Mouse (Mus musculus) ES-E14 (cell line): ENCODE measurements around the gene L3mbtl1. TPM values are rescaled to one million over a fixed set of nuclear protein-coding genes. Genes with fewer than 3 reads are reported as not detected.

Source experiments
- DNase-seq: peaks from one replicate; pipeline ENCODE4 v3.0.0-alpha.2; 2013; ENCODE audit warnings: low read depth, low spot score
- H3K27ac ChIP-seq: 2 replicates; pipeline ENCODE4 v1.5.1; 2012; ENCODE audit warnings: low read depth, mild to moderate bottlenecking, low read length, moderate library complexity, mixed read lengths; ENCODE audit not compliant: poor library complexity, insufficient read depth, severe bottlenecking
- H3K36me3 ChIP-seq: 2 replicates; pipeline ENCODE4 v1.6.1; 2012; ENCODE audit warnings: mild to moderate bottlenecking, low read length, moderate library complexity, mixed read lengths; ENCODE audit not compliant: control insufficient read depth, poor library complexity, insufficient read depth, severe bottlenecking
- H3K4me1 ChIP-seq, 2 experiments: fragments of 150-350 bp in 1 of 2; sonication (generic) in 1 of 2; 2 replicates each; pipeline ENCODE4 v1.6.1; 2012; ENCODE audit warnings: low read length in 2 of 2, mild to moderate bottlenecking in 1 of 2, mixed read lengths in 1 of 2; ENCODE audit not compliant: control insufficient read depth in 2 of 2, insufficient read depth in 2 of 2, poor library complexity in 1 of 2
- H3K4me3 ChIP-seq, 2 experiments: fragments of 150-350 bp in 1 of 2; sonication (generic) in 1 of 2; 2 replicates each; pipeline ENCODE4 v1.5.1; 2012; ENCODE audit warnings: low read length in 2 of 2, low read depth in 1 of 2, mild to moderate bottlenecking in 1 of 2, mixed read lengths in 1 of 2; ENCODE audit not compliant: insufficient read depth in 1 of 2, poor library complexity in 1 of 2, severe bottlenecking in 1 of 2
- H3K9ac ChIP-seq: 2 replicates; pipeline ENCODE4 v1.6.1; 2012; ENCODE audit warnings: low read depth, mild to moderate bottlenecking, low read length, mixed read lengths; ENCODE audit not compliant: poor library complexity, insufficient read depth, severe bottlenecking
- H3K9me3 ChIP-seq: fragments of 150-350 bp; sonication (generic); 2 replicates; pipeline ENCODE4 v1.6.1; 2012; ENCODE audit warnings: low read depth, mild to moderate bottlenecking, low read length; ENCODE audit not compliant: control insufficient read depth, insufficient read depth
- CHD2 ChIP-seq: IDR thresholded peaks from 2 replicates; pipeline ENCODE4 v1.6.1; 2014; ENCODE audit warnings: mild to moderate bottlenecking, low read depth, low read length, inconsistent platforms
- HCFC1 ChIP-seq: IDR thresholded peaks from 2 replicates; pipeline ENCODE4 v1.6.1; 2012; ENCODE audit warnings: low read length, inconsistent platforms, borderline replicate concordance; ENCODE audit not compliant: insufficient read depth
- MAFK ChIP-seq: IDR thresholded peaks from 2 replicates; pipeline ENCODE4 v1.6.1; 2014; ENCODE audit warnings: mild to moderate bottlenecking, low read depth, low read length, inconsistent platforms; ENCODE audit not compliant: insufficient read depth
- ZC3H11A ChIP-seq: IDR thresholded peaks from 2 replicates; pipeline ENCODE4 v1.6.1; 2012; ENCODE audit warnings: low read depth, mild to moderate bottlenecking, inconsistent platforms, low read length, borderline replicate concordance
- ZNF384 ChIP-seq: IDR thresholded peaks from 2 replicates; pipeline ENCODE4 v1.6.1; 2012; ENCODE audit warnings: low read depth, low read length, inconsistent platforms
- in situ Hi-C, 2 experiments: fragments of 600-800 bp; cut with MboI; formaldehyde crosslinking; loops; one replicate each; pipeline ENCODE4 v1.15.1; 2025; ENCODE audit warnings: low sequenced_read_pairs in 2 of 2, inconsistent platforms in 1 of 2; ENCODE audit not compliant: unreplicated experiment in 2 of 2
- total RNA-seq: library from RNA; depleted of rRNA; stranded (reverse); fragments of 300-350 nt; gene quantifications from 2 replicates; pipeline ENCODE4 v1.2.3, GENCODE M21; 2012

L3mbtl1 gene
- total RNA-seq, 1 experiment: 1.1 TPM

DNA sequence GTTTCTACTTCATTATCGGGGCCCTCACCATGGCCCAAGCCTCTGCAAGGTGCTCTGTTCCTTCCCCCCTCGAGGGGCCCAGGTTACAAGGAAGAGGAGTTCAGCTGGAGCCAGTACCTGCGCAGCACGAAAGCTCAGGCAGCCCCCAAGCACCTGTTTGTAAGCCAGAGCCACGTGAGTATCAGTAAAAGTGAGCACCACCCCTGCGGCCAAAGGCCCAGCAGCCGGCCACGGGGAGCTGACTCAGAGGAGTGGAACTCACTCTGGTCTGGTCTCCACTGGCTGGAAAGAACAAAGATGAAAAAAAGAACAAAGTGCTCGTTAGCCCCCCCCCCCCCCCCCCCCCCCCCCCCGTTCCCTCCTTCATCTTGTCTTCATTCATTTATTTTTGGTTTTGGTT is 18.0 kb downstream of the L3mbtl1 start:
- no peaks in the 10 kb centered on the region for H3K9me3 ChIP-seq
- no peak overlapping the region for H3K9ac ChIP-seq
- in situ Hi-C loops: loop anchor here in 1 of 2 experiments (25.0 kb wide), 1 partner anchor 376 kb away; no protein-coding TSS in a partner anchor
- H3K36me3 ChIP-seq: no peaks in the 10 kb centered on the region
- TF ChIP-seq MAFK (no peak), ZC3H11A (no peak), CHD2 (no peak), HCFC1 (no peak), ZNF384 (no peak)
- H3K4me1 ChIP-seq: no peaks in the 10 kb centered on the region
- no peak overlapping the region for H3K27ac ChIP-seq
- no peak for DNase-seq
- no peak overlapping the region for H3K4me3 ChIP-seq

DNA sequence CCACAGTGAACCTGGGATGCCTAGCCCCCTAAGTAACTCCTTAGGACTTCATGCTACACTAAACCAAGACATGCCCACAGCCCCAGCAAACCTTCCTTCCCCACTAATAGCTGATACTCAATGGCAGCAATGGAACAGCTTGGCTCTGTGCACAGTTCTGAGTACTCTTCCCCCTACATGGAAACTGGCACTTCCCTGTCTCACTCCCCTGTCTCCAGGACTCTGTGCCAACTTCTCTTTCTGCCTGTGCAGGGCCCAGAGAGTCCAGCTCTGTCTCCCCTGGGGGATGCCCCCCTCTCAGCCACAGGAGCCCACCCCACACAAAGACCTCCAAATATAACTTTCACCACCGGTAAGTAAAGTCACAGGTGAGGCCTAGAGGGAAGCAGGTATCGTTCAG is 23.5 kb downstream of the L3mbtl1 start:
- DNase-seq: no peak
- Histone ChIP-seq H3K27ac (no peak overlapping the region), H3K9ac (no peak overlapping the region), H3K9me3 (no peaks in the 10 kb centered on the region), H3K4me1 (no peaks in the 10 kb centered on the region), H3K4me3 (no peak overlapping the region), H3K36me3 (no peaks in the 10 kb centered on the region)
- TF ChIP-seq HCFC1: no peak
- no peak for TF ChIP-seq ZC3H11A
- TF ChIP-seq MAFK: no peak
- TF ChIP-seq ZNF384: no peak
- no peak for TF ChIP-seq CHD2
- in situ Hi-C loops: loop anchor here in 1 of 2 experiments (25.0 kb wide), 1 partner anchor 371 kb away; no protein-coding TSS in a partner anchor

DNA sequence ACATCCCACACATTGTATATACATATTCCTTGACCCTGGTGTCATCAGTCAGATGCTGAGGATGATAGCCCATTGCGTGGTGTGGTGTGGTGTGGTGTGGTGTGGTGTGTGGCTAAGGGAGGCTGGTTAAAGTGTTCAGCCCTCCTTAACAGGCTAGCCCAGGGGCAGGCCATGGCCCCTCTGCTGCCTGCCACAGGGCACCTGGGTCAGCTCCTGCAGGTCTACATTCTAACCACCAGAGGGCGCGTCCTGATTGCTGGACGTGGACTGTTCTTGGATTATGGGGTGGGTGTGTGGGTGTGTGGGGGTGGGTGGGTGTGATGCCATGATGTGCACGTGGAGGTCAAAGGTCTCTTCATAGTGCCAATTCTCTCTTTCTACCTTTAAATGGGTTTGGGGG is 25.1 kb downstream of the L3mbtl1 start:
- no peak overlapping the region for H3K9ac ChIP-seq
- no peaks in the 10 kb centered on the region for H3K4me1 ChIP-seq
- no peak overlapping the region for H3K27ac ChIP-seq
- in situ Hi-C loops: loop anchor here in 1 of 2 experiments (25.0 kb wide), 1 partner anchor 369 kb away; no protein-coding TSS in a partner anchor
- H3K36me3 ChIP-seq: no peaks in the 10 kb centered on the region
- no peak overlapping the region for H3K4me3 ChIP-seq
- H3K9me3 ChIP-seq: no peaks in the 10 kb centered on the region
- DNase-seq: peak; percentile 43
- TF ChIP-seq CHD2 (no peak), ZC3H11A (0 out of 2 replicates have a peak, but pooled peaks have one; percentile 35), ZNF384 (no peak)

- no peak overlapping the region for H3K9ac ChIP-seq
- H3K27ac ChIP-seq: no peak overlapping the region
- TF ChIP-seq ZNF384 (no peak), HCFC1 (no peak), ZC3H11A (no peak), CHD2 (no peak), MAFK (no peak)
- H3K36me3 ChIP-seq: no peaks in the 10 kb centered on the region
- H3K4me3 ChIP-seq: no peak overlapping the region
- in situ Hi-C loops: loop anchor here in 1 of 2 experiments (25.0 kb wide), 1 partner anchor 368 kb away; no protein-coding TSS in a partner anchor
- H3K9me3 ChIP-seq: no peaks in the 10 kb centered on the region
- DNase-seq: no peak
- peaks cover 0 to 4% of the 10 kb centered on the region in 2 experiments; a peak in 1 of 4 replicates for H3K4me1 ChIP-seq
Measured at GRCm38 (mm10) chr2:162969101-162969500, 25.8 kb downstream of the L3mbtl1 start.

GRCm38 (mm10) chr2:162970896-162971295 is 27.6 kb downstream of the L3mbtl1 start:
- H3K36me3 ChIP-seq: no peaks in the 10 kb centered on the region
- no peak overlapping the region for H3K4me3 ChIP-seq
- H3K9ac ChIP-seq: no peak overlapping the region
- no peaks in the 10 kb centered on the region for H3K9me3 ChIP-seq
- peaks cover 0 to 10% of the 10 kb centered on the region in 2 experiments; a peak in 1 of 4 replicates for H3K4me1 ChIP-seq
- no peak for DNase-seq
- in situ Hi-C loops: loop anchor here in 1 of 2 experiments (25.0 kb wide), 1 partner anchor 366 kb away; no protein-coding TSS in a partner anchor
- no peak for TF ChIP-seq ZC3H11A
- no peak for TF ChIP-seq HCFC1
- TF ChIP-seq ZNF384: no peak
- TF ChIP-seq MAFK: no peak
- no peak for TF ChIP-seq CHD2
- no peak overlapping the region for H3K27ac ChIP-seq
